Mouse (Mus musculus) hindbrain, embryonic 10.5 days (tissue): ENCODE results near the gene Bcl2a1c. TPM values are rescaled to one million over a fixed set of nuclear protein-coding genes. Genes with fewer than 3 reads are reported as not detected.

Experiments used
- polyA plus RNA-seq: library from polyadenylated mRNA; unstranded; fragments of >200 nt; fragmentation: Nextera tagmentation; extraction: Ambion mirVana; gene quantifications from 2 replicates; pipeline ENCODE4 v1.2.1, GENCODE M21; 2016

The Bcl2a1c gene
- polyA plus RNA-seq, 1 experiment from 2014 or later = not detected

Other genes with a start within 250 kb of the Bcl2a1c start
- 42.3 and 52.1 TPM in 2 replicates for gene Crtap, start 60.5 kb downstream of the Bcl2a1c start, polyA plus RNA-seq
- 22.4 and 23.1 TPM in 2 replicates for gene Glb1, start 70.9 kb downstream of the Bcl2a1c start, polyA plus RNA-seq
- 9.9 and 12.3 TPM in 2 replicates for gene Tmppe, start 71.0 kb downstream of the Bcl2a1c start, polyA plus RNA-seq
- gene Ccr4, start 174.8 kb downstream of the Bcl2a1c start, polyA plus RNA-seq = 0.07 TPM in 1 of 2 replicates, not detected in the other
- gene C130032M10Rik, start 185.6 kb downstream of the Bcl2a1c start, polyA plus RNA-seq = 0.38 and 1.9 TPM in 2 replicates
- 3.8 and 8.3 TPM in 2 replicates for gene Trim71, start 234.2 kb downstream of the Bcl2a1c start, polyA plus RNA-seq